Mouse (Mus musculus) mouse trophoblast stem cell (cell line): Measurements from ENCODE around the gene Hdac5.

Experiments
- in situ Hi-C, 2 experiments: fragments of 300-500 bp; cut with MseI, MboI; formaldehyde crosslinking; loops; 2 replicates in 1 of 2; 3 replicates in 1 of 2; pipeline ENCODE4 v1.15.1; 2025

Hdac5 gene

DNA sequence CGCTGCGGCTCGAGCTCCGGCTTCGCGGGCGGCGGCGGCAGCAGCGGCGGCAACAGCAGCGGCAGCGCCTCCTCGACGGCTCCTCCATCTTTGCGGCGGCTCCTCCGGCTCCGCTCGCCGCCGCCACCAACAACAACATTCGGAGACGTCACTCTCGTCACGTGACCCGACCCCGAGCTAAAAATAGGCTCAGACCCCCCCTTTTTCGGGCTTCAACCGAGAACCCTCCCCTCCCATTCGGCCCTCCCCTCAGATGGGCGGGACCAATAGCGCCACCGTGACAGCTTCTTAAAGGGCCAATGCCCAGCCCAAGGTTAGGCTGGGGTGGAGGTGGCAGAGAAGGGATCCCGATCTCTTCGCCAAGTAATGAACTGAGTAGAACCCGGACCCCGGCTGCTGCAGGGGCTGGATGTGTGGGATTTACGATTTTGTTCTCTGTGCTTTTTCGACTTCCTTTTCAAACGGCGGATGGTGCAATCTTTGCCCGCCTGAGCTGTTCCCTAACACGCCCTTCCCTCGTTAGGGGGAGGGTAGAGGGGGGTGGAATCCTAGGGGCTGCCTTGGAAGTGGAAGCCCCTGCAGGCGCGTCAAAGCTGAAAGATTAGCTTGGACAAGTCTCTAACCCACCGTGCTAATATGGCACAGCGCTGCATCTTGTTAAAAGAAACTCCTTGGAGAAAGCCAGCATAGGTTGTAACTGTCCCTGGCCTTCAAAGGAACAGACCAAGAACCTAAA is at the start of gene Hdac5:
TSS of gene Hdac5 (minus strand) at position 161 of the 736 bp plus-strand sequence.
- in situ Hi-C loops = no loop called here

DNA sequence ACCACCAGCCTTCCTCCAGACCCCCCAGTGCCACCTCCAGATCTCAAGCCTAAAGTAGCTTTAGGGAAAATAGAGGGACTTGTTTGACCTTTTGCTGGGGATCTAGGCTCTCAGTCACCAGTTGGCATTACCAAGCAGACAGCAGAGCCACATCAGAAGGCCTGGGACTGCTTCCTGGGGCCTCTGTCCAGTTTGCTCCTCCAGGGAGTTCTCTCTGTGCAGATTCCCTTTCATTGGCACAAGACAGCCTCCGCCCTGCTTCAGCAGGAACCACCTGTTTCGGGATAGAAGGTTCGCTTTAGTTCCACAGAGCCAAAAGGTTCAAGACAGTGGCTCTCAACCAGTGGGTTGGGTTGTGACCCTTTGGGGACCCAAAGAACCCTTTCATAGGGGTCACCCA is 49.6 kb upstream of the Hdac5 start:
- in situ Hi-C loops = no loop called here

DNA sequence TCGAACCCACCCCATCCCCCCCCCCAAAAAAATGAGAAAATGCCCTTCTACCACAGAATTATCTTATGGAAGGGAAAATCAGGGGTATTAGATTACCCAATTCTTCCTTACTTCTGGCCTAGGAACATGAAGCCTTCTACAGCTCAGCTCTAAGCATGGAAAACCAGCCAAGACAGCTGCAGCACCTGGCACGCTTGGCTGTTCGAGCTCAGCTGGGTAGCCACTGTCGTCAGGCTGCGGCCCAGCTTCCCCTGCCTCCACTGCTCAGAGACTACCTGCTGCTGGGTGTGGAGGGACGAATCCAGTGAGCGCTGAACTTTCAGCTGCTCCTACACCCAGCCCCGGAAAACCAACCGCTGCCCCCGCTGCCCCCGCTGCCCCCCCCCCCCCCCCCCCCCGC is 47.8 kb upstream of the Hdac5 start:
- in situ Hi-C loops = no loop called here

DNA sequence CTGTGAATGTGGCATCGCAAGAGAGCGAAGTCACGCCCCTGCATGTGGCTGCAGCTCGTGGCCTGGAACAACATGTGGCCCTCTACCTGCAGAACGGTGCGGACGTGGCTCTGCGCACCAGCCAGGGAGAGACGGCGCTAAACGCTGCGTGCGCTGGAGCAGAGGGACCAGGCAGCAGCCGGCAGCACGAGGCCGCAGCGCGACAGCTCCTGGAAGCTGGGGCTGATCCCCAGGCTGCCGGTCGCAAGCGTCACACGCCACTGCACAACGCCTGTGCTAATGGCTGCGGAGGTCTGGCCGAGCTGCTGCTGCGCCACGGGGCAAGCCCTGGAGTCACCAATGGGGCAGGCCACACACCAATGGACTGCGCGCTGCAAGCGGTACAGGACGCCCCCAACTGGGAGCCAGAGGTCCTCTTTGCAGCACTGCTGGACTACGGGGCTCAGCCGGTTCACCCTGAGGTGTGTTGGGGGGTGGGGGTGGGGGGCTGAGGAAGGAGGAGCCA is 46.5 kb upstream of the Hdac5 start:
- in situ Hi-C loops = no loop called here

DNA sequence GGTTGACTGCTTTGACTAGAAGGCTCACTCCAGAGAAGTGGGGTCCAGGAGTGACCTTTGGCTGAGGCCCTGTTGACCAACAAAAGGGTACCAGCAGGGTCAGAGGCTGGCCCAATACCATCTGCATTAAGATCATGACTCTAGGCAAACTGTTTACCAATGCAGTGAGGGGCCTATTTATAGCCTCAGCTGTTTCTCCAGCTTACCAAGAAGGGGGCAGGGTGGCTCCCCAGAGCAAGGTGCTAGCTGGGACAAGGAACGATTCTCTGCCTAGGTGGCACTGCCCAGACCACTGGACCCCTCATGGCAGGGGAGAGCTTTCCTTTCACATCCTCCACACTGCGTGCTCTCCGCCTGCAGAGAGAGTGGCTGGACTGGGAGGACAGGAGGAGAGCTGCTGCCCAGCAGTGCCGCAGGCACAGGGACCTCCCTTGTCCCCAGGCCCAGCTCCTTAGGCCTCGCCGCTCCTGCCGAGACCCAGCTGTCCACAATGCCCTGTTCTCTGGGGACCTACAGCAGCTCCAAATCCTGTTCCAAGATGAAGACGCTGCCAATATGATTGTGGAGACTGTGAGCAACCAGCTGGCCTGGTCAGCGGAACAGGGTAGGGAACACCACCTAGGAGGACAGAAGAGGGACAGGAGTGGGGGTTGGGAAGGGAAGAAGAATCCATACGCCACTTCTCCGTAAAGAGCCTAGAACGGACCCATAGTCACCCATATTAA is 38.7 kb upstream of the Hdac5 start, which contains the start of gene Asb16:
TSS of gene Asb16 (plus strand) at position 224 of the 725 bp plus-strand sequence.
- in situ Hi-C loops = no loop called here

DNA sequence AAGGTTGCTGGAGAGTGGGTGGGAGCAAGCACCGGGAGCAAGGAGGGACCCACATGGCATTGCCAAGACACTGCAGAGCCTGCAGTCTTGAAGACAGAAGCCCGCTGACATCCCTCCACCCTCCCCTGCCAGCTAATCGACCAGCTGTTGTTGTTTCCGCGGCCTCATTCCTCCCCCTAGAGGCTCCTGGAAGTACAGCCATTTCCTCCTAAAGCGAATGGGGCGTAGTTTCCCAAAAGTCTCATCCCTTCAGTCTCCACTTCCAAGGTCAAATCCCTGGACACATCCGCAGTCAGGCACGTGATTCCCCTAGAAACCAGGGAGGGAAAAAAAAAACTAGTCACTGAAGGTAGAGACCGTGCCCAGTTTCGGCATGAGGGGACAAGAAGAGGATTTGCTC is 37.5 kb upstream of the Hdac5 start:
- in situ Hi-C loops = no loop called here

DNA sequence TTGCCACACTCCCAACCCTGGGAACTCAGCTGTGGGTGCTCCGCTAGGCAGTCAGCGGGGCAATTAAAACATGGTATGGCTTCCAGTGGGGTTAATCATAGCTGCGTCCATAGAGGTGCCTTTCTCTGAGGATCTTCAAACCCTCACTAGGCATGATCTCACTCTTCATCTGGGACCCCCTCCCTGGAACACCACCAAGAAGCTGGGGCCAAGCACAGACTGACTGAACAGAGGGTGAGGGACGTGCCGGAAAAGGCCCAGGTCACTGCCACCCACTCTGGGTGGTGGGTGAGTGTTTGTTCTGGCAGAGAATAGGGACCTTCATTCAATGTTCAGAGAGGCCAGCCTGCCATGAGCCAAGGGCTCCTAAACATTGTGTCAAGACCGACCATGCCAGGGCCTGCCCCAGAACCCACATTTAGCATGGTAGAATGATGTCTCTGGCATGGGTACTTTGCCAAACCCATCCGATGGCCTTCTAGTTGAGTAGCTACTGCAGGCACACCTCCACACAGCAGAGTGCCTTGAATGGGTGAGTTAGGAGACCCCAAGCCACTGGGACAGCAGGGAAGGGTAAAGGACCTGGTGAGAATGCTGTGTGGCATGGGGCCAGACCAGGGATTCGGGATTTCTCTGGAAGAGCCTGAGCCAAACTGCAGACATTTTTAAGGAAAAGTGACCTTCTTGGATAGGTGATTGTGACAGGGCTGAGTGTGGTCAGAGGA is 36.8 kb upstream of the Hdac5 start:
- in situ Hi-C loops = no loop called here

DNA sequence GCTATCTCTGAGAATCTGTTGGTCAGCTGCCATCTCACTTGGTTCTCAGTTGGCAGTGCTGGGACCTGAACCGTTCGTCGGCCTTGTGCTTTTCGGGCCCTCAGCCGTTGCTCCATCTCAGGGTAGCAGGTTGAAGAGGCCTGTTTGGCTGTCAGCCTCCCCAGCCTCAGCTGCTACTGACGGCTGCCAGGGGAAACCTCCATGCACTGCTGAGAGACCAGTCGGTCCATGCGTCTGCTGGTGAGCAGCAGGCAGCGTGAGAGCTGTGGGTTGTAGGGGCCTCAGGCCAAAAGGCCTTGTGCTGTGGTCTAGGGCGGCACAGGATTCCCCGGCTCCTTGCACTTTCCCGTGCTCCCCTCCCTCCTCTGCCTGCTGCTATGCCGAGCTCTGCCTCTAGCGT is 35.9 kb upstream of the Hdac5 start:
- in situ Hi-C loops = no loop called here

DNA sequence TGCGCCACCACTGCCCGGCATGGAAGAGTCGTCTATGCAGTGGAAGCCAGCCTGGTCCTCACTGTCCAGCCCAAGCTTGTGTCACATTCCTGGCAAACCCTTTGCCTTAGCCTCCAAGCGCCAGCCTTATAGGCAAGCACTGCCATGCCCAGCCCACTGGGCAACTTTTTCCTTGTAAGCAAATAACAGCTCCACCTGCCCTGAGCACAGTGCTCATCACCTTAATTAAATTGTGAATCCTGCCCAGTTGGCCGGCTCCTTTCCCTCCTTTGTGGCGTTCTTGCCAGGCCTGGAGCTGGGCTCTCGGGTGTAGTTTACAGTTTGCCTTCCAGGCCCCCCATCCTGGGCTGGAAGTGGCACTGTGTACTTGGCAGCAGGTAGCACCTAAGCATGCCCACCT is 33.2 kb upstream of the Hdac5 start:
- in situ Hi-C loops = no loop called here

DNA sequence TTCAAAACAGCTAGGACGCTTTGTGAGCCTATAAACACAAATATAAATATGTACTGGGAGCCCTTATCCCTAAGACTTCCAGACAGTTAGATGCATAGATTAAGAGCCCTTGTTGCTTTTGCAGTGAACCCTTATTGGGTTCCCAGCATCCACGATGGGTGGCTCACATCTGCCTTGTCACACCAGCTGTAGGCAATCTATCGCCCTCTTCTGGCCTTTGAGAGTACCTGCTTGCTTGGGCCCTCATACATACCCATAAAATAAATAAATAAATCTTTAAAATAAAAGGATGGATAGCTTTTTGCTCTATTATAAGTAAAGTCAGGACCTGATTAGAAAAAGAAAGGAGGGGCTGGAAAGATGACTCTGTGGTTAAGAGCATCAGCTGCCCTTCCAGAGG is 28.6 kb upstream of the Hdac5 start:
- in situ Hi-C loops = no loop called here

DNA sequence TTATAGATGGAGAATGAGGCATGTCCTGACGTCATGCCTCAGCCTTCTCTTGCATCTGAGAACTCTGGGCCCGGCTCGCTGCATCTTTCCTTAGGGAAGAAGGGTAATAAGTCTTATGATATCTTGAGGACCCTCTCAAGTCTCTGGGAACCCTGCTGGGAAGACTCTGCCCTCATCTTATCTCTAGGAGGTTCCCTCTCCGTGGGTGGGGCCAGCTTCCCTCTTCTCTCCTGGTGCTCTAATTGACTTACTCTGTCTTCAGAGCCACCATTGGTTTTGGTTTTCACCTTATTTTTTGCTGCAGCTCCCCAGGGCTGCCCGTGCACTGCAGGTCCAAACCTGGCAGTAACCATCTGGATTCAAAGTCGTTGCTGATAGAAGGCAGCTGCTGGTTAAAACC is 28.1 kb upstream of the Hdac5 start:
- in situ Hi-C loops = no loop called here

DNA sequence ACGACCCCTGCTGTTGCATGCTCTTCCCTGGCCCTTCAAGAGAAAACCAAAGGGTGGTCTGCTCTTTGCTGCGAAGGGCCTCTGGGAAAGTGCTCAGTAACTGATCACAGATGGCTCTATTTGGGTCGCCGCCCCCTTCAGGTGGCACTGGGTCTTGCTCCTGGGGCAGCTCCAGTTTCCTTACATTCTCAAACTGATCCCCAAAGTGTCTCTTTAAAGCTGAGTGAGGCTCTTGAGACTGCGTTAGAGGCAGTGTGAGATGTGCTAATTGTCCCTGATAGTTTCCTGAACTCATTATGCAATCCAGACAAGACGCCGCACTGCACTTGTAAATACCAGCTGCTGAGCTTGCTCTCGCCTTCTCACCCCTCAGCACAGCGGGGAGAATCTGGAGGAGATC is 27.5 kb upstream of the Hdac5 start:
- in situ Hi-C loops = no loop called here

DNA sequence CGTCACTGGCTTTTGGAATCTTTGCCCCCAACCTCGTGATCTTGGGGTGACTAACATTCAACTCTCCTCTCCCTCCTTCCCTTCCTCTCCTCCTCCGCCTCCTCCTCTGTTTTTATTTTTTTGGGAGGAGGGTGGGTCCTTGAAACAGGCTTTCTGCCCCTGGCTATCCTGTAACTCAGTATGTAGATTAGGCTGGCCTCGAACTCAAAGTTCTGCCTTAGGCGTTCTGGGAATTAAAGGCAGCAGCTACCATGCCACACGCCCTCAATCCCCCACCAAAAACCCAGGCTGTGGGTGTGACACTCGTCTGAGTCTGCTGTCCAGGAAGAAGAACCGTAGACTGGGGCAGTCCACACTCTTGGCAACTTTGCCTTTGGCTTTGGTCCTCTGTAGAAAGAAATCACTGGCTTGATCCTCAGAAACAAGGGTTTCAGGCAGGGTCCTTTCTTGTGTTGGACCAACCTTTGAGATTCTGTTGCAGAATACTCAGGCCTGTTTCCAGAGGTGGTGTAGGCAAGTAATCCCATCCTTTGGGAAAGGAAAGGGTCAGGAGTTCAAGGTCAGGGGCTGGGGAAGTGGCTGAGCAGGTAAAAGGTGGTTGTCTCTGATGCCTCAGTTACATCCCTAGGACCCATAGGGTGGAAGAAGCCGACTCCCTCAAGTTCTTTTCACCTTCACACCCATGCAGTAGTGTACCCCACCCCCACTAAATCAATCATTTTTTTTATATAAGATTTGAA is 19.6 kb upstream of the Hdac5 start:
- in situ Hi-C loops = no loop called here

DNA sequence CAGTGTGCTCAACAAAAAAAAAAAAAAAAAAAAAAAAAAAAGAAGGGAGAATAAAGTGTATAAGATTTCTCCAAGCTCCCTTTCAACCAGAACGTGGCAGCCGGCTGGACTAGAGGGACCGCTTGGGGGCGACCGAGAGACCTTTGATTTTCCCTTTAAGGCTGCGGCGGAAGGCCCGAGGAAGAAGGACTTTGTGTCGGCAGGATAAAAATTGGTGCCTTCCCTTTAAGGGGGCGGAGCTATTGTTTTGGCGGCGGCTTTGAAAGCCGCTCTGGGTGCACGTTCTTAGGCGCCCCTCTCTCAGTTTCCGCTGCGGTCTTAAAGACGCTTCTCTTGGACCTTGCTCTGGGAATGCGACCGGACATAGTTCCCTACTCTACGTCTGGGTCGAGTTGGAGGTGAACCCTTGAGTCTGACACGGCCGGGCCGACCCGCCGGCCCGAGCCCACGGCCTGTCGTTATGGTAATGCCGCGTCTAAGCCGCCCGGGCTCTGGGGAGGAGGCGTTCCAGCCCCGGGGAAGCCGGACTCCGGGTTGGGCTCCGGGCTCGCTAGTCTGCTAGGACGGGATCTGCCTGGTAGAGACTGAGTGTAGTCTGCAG is 18.8 kb upstream of the Hdac5 start, which contains the start of gene BC030867:
TSS of gene BC030867 (plus strand) at position 253 of the 601 bp plus-strand sequence.
- in situ Hi-C loops = no loop called here

DNA sequence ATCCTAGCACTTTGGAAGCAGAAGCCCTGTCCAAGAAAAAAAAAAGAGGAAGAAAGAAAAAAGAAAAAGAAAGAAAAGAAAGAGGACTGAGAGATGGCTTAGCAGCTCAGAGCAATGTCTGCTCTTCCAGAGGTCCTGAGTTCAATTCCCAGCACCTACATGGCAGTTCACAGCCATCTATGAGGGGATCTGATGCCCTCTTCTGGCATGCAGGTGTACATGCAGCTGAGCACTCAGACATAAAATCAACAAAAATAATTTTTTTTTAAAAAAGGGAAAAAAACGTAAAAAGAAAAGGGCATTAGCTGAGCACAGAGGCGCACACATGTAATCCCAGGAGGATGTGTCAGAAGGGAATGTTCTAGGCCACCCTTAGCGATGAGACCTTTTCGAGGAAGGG is 16.9 kb upstream of the Hdac5 start:
- in situ Hi-C loops = no loop called here

DNA sequence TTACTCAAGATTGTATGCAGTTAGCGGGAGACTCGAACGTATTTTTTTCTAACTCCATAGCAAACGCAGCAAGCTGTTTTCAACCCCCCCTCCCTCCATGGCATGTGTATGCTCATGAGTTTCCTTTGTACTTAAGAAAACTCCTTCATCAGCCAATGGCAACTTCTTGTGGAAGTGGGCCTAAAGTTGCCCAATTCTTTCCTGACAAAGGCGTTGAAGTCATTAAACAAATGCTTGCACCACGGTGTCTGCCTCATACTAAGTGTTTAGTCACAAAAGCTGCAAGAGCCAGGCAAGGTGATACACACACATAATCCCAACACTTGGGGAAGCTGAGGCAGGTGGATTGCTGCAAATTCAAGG is 16.3 kb upstream of the Hdac5 start:
- in situ Hi-C loops = no loop called here

DNA sequence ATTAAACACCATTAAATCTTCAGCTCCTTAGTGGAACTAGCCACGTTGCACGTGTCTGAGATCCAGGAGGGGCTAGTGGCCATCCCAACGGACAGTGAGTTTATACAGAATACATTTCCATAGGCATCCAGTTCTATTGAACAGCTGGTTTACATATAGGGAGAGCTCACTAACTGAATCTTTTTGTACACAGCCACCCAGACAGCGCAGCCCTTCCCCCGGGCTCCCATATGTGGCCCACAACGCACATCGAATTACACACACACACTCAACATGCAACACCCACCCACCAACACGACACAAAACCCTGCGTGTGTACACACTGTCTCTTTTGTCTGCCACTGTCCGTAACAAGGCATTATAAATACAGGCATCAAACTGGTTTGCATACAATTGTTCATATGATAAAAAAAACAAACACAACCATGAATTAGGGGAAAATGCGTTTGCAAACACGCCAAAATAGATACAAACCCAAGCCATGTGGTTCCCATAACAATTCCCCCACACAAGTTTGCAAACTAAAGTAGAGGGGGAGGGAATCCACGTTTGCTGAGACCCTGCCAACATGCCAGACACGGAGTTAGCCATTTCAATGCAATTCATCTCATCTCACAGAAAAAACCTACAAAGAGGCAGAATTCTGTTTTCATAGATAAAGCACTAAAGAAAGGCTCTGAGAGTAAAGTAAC is 15.8 kb upstream of the Hdac5 start:
- in situ Hi-C loops = no loop called here

DNA sequence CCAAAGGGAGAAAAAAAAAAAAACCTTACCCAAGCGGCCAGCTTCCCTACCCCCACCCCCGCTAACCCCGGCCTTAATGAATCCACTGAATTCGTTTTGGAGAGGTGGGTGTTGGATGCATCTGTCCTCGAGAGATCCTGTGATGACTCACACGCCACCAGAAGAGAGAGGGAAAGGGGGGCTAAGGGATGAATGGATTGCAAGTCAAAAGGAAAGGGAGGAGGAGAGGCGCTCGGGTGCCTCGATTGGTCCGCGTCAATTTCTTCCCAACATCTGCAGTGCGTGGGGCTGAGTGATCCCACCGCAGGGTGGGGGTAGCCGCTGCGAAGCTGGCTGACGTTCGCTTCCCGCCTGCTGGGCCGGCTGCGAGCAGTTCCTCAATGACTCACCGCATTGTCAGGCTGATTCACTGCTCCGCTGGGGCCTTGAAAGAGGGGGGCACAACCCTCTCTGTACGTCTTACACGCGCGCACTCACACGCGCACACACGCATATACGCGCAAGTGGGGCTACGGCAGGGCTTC is 15.0 kb upstream of the Hdac5 start:
- in situ Hi-C loops = no loop called here

DNA sequence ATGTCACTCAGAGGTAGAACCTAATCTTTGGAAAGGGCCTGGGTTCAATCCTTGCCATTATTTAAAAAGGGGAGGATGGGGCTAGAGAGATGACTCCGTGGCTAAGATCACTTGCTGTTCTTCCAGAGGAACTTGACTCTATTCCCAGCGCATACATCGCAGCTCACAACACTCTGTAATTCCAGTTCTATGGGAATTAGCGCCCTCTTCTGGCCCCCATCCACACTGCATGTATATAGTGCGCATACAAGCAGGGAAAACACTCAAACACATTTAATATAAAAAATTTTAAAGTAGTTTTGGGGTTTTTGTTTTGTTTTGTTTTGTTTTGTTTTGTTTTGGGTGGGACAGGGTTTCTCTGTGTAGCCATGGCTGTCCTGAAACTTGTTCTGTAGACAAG is 11.9 kb upstream of the Hdac5 start:
- in situ Hi-C loops = no loop called here

DNA sequence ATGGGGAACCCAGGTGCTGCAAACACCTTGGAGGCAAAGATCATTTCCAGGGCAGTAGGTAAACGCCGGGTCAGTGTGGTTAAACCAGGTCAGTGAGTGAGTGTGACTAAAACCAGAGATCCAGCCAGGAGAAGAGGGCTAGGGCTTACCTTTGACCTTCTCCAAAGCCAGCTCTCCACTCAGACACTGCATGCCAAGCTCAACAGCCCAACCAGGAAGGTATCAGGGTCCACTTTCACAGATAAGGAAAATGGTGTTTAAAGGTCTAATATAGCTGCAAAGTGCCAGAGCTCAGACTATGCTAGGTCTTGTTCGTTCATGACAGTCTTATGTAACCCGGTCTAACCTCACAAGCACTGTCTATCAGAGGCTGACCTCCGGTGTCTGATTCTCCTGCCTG is 11.3 kb upstream of the Hdac5 start:
- in situ Hi-C loops = no loop called here

DNA sequence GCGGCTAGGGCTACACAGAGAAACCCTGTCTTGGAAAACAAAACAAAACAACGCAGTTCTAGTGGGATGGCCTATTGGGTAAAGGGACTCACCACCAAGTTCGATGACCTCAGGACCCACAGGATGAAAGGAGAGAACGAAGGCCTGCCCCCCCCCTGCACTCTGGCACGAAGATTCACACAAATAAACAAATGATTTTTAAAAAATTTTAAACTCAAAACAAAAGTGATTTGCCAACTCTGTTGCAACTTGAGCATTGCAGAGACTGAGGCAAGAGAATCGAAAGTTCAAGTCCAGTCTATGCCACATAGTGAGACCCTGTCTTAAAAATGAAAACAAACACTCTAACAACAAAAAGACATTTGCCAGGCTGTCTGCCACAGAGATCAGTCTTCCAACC is 10.7 kb upstream of the Hdac5 start:
- in situ Hi-C loops = no loop called here
